Mouse (Mus musculus) ES-CJ7 (cell line): ENCODE measurements around the gene Cmss1.
A peak's percentile ranks its signal among the peaks of the same experiment; 100 is the strongest.

Experiments used
- DNase-seq: peaks from one replicate; pipeline ENCODE4 v3.0.0; 2011; ENCODE audit warnings: low read depth, low spot score

Gene Cmss1

DNA sequence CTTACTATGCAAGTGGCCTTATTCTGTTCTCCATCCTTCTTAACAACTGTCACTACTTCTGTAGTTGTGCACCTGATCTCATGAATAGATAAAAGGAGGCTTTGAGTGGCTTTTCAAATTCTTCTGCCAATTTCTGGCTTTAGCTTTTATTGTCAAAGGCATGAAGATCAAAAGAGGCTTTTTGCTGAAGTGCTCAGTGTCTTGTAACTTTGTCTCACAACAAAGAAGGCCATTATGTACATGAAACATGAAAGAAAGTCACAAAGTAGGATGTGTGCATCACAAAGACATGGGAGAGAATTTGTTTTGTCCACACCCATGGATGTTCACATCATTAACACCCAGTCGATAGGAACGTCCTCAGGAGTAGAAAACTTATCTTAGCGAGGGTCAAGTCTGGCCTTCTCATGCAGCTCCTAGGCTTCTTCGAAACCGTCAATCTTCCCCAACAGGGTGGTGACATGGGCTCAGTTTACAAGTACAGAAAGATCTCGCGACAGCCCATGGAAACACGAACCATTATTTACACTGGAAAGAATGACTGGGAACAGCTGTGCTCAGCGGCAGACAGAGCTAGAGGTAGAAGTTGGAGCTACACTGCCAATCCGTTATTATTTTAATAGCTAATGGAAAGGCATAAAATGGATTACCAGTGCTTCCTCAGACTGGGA, 133.1 kb downstream of the Cmss1 start:
- DNase-seq, result peak; percentile 68

DNA sequence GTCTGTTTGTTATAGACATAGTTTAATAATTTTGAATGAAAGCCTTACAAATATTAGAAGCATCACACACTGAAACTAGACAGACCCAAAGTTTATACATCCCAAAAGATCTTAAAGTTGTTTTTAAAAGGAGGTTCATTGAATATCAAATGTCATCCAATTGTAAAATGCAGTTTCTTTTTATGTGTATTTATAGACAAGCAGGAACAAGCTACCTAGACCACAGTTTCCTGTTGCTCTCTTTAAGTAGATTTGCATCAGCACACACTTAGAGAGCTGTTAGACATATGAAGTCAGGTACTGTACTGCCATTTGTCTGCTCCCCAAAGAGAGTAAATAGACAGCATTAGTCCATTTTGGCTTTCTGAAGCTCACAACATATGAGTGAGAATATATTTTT, 135.6 kb downstream of the Cmss1 start:
- no peak for DNase-seq

DNA sequence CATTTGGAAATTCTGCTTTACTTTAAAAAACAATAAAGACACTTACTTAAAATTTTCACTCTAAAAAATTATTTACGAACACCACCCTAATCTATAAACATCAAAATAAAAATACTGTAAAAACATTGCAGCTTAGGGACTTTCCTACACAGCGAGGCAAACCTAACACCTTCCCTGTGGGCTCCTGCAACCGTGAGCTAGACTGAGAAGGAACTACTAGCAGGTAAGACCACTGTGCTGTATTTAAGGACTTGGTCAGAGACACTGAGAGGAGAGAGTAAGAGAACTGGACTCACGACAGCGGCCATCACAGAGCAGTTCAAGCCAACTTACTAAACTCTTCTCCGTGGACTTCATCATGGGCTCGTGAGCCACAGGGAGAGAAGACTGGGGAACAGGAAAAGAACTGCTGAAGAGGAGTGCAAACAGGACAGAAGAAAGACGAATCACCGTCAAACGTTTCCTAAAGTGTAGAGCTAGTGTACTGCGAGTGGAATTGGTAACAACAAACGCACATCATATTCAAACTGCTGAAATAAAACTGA, 136.3 kb downstream of the Cmss1 start:
- no peak for DNase-seq

DNA sequence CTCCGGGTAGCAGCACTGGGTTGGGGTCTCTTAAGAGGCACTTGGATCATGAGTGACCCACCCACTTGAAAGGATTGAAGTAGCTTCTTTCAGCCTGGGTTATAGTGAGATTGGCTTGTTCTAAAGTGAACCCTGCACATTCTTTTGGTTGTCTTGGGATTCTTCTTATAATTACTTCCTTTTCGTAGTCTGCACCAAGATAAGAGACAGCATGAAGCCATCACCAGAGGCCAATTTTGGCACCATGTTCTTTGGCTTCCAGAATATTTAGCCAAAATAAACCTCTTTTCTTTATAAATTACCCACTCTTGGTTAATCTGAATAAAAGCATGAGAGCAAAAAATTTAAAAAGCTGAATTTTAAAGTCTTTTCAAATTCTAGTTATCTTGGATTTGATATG, 136.8 kb downstream of the Cmss1 start:
- DNase-seq, result no peak

DNA sequence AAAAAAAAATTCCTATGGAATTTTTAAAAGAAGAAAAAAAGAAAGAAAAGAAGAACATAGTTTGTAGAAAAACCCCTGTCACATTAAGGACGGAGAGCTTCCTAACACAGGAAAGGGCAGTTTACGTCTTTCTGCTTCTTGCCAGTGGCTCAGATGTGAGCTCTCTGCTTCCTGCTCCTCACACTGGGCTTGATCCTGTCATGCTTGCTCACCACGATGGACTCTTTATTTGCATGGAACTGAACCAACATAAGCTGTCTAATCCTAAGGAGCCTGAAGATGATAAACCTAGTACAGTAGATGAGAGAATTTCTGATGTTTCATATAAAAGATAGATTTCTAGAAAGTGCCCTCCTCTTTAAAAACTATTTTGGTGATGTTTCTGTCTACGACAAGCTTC, 137.4 kb downstream of the Cmss1 start:
- no peak for DNase-seq

DNA sequence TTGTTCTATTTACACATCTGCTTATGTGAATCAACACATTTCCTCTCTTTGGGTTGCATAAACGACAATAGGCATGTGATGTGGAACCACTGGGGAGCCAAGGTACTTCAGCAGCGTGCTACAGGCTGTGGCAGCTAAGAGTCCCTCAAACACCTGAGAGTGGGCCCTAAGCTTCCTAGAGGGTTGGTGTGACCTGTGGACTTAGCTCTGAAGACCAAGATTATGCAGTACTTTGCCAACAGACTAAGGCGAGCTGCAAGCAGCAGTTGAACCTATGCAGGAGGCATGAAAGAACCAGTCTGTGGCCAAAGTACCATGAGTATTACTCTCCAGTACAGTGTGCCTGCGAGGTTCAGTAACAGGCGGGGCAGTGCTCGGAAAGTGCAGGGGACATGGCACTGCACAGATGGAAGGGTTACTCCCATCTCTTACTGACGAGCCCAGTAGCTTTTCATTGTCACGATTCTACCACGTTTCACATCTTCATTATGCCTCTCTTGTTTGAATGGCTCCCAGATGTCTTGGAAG, 141.2 kb downstream of the Cmss1 start:
- DNase-seq, result no peak

DNA sequence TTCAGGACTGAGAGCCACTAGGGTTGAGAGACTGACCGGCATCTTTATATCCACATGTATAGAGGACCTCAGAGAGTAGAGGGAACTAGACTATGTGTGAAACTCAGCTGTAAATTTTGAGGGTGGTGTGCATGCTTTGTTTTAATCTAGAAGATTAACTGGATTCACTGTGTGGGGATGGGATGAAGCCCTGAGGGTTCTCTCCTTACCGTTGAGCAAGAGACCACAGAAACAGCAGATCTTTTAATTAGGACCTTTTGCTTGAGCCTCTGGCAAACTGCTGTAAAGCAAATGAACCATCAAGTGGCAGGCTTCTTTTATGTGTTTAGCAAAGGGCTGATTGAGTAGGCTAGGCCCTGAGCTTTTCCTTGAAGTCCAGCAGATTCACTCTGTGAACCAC, 150.7 kb downstream of the Cmss1 start:
- DNase-seq, result no peak

DNA sequence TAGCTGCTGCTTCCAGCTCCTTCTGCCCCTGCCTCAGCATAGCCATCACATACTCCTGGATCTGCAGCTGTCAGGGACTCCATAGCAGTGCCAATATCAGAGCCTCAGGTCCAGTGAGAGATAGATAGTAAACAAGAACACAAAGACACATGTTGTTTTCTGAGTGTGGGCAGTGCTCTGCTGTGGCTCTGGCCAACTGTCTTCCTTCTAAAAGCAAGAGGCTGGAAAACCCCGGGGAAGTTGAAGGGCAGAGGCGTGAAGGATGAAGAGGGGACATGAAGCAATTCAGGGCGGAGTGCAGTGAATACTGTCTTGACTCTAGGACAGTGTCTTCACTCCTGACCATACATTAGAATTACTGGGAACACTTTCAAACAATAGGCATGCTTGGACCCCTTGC, 151.1 kb downstream of the Cmss1 start:
- DNase-seq, result no peak

DNA sequence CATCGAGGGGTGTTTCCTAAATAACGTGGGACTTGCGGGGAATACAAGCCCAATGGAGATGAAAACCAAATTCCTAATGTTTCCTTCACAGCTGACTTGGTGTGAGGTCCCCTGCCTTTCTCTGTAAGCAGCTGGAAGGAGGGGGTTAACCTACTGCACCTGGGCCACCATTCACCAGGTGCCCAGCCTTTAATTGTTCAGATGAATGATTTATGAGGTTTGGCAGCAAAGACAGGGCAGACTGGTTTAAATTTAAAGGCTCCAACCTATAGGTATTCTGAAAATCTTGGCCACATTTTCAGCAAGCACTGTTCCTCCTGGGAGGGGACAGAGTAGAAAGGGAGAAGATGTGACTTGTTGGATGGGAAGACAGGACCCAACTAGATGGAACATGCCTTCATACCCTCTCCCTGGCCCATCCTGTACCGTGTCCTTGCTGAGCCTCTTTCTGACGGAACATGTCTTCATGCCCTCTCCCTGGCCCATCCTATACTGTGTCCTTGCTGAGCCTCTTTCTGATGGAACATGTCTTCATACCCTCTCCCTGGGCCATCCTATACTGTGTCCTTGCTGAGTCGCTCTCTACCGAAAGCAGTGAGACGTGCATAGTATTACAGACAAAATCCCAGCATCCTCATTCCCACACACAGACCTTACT, 152.4 kb downstream of the Cmss1 start:
- DNase-seq, result no peak

DNA sequence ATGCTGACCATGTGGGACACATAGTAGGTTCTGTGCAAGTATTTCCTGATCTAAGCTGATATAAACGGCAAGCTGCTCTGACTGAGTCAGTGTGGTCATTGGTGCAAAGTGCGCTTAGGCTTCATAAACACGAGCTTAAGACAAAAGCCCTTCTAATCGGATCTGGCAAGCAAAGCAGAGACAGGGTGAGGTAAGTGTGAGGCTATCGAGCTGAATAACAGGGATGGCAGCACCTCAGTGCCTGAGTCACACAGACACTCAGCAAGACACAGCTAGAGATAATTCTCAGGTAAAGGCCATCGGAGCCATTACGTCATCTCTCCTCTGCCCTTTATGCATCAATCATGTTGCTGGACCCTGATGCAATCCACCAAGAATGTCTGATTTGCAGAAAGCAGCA, 153.7 kb downstream of the Cmss1 start:
- no peak for DNase-seq

DNA sequence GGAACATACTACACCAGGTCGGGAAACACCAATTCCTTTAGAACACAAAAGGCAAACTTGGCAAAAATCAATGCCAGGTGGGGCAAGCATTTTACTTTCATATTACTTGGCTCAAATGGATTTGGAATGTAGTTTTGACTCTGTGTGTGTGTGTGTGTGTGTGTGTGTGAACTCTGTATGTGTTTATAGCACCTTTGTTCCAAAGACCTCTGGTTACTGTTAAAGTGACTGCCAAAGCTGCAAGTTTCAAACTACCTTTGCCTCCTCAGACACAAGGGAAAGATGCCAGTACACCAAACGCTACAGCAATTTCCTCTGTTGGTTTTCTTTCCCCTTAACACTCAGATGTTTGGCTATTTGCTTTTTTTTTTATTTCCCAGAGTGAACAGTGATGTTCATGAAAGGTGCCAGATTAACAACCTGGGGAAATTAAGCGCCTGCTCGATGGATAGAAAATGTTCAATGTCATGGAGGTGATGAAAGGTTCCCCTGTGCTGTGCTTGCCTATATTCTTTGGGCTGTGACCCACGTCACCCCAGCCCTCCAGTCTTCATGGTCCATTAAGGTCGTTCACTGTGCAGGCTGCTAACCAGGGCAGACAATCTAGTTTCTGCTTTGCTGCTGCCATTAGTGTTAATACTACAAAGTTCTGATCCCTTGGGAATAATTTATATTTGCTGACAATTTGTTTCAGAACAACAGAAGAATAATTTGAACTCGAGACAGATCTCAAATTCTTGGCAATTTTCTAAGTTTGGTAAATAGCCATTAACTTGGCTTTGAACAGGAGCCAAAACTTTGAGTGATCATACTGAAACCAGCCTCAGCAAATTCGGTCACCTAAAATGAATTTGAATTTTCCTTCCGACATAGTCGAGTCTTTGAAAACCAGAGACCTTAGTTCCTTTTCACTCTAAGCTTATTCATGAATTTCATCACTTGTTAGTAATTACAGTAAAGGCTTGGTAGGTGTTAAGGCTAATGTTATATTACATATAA, 161.3 kb downstream of the Cmss1 start:
- DNase-seq, result no peak

DNA sequence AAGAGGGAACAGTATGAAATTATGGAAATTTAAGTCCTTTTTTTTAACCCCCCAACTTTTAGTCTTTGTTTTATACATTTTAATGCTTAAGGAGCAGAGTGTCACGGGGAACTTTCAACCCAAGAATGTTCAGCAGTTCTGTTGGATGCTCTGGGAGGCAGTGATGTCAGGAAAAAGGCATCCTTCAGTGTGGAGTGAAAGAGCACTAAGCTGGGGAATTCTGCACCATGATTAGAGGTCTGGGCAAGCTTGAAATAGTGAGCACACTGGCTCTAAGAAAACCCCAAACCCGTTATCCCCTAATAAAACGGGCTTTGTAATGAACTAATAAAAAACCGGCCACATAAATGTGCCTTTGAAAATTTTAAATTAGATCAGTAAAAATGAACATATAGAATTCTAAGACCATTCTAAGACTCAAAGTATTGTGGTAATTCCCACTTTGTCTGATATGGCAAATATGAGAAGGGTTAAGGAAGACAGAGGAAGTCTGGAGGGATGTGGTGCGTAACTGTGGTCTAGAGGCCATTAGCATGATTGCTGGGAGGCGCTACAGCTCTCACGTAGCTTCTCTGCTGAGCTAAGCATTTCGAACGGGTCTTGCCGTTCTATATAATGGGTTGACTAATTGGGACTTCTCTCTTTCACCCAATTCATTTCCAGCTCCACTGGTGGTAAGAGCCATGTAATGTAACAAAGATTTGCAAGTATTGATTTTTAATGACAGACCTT, 165.8 kb downstream of the Cmss1 start:
- DNase-seq, result no peak

DNA sequence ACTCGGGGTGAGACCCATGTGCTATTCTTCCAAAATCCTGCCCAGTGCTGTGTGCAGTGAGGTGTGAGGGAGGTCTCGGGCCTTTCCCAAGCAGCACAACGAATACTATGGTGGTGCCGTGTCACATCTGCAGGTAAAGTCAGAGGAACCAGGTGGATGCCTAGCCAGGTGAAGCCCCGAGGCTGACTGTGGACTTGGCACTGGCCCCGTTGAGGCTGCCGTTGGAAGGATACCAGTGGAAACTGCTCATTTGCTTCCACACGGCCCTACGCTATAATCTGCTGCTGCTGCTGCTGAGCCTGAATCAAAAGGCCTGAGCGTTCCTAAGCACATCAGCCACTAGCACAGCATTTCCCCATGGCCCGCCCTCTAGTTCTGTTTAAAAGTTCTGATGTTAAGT, 167.5 kb downstream of the Cmss1 start:
- DNase-seq, result no peak

DNA sequence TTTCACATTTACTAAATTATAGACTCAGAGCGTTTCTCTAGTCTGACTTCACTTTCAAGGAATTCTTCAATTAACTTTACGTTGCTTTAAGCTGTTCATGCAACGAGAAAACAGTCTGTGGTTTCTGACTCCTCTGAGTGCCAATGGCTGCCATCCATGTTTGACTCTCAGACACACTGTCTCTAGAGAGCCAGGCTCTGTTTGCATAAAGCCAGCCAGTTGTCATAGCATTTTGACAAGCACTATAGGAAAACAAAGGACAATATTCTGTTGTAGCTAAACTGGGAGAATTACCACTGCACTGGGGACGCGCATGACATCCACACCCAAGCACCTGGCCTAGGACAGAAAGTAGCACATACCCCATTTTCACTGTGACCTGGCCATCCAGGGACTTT, 168.4 kb downstream of the Cmss1 start:
- DNase-seq, result no peak

DNA sequence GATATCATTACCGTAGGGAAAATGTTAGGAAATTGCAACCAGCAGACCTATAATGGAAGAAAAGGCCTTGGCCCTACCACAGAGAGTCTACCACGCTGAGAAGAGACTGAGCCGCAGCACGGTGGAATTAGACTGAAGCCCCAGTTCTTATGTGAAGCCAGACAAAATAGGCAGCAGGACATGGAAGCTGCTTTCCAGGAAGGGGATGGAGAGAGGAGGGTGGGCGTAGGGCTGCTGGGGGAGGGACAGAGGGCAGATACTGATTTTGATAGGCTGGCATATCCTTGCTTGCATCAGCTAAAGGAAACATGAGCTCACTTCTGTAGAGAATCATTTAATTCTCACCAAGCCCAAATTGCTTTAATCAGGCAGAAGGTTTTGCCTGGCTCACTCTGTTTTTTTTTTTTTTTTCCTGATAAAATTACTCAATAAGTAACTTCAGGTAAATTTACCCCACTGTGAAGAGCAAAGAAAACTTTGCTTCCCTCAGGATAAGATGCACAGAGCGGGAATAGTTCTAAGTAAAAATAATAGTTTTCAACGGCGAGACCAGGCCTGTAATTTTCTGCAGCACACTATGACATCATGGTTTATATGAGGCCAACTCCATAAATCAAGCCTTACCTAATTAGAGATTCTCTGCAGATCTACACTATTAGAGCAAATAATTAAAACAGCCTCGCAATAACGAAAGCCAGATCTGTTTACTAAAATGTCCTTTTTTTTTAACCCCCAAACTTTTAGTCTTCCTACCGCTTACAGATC, 169.0 kb downstream of the Cmss1 start:
- DNase-seq, result no peak

DNA sequence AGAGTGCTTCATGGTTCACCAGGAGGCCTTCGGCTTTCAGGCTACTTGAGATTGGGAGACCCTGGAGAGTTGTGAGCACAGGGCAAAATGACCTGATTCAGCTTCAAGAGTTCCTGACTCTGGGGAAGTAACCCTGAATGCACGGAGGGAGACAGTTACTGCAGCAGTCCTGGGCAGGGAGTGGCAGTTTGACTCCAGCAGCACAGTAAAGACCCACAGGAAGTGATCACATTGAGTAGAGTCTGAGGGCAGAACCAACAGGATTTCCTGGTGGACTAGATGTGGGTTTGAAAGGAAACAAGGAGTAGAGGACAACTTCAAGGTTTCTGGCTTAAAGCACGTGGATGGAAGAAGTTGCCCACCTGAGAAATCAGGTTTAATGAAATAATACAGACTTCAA, 172.0 kb downstream of the Cmss1 start:
- peak; percentile 12 for DNase-seq

DNA sequence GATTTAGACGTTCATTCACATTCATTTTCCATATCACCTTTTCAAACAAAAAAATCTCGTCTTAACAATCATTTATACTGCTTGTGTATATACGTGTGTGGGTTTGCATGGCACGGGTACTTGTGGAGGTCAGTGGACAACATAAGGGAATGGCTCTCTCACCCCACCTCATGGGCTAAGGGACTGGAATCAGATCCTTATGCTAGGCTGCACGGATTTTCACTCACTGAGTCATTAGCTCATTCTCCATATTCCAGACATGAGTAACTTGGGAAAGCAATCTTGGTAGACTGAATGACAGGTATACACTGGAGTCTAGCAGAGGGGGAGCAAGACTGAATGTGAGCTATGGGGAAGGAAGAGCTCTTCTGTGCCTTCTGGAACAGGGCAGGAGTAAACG, 173.0 kb downstream of the Cmss1 start:
- DNase-seq, result no peak

DNA sequence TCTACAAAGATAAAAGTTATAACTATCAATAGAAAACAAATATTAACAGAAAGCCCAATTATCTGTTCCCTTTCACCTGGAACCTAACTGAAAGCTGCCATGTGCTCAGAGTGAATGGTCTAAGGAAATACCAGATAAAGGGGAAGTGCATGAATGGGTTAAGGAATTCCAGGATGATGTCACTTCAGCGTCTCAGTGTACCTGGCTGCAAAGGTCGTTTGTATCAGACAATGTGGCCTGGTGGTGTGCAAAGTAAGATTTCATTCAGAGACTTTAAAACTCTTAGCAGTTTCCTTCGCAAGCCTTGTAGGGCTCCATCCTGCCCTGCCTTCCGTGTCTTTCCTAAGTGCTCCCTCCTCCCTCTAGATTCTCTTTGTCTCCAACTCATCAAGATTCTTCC, 173.5 kb downstream of the Cmss1 start:
- no peak for DNase-seq

DNA sequence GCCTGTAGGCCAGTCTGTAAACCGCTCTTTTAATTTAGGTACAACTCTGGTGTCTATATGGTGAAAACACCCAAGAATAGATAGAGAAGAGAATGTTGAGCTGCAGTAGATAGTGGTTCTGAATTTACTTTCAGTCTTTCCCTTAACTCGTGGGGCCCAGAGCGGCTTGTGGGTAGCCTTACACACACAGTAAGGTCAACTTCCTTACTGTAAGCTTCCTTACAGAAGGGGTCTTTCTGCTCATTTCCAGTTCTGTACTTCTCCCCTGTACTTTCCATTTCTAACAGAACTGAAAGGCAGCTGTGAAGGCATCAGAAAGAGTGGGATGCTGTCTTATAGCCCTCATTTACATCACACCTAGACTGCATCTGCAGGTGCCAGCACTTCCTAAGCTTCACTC, 175.4 kb downstream of the Cmss1 start:
- DNase-seq, result no peak

DNA sequence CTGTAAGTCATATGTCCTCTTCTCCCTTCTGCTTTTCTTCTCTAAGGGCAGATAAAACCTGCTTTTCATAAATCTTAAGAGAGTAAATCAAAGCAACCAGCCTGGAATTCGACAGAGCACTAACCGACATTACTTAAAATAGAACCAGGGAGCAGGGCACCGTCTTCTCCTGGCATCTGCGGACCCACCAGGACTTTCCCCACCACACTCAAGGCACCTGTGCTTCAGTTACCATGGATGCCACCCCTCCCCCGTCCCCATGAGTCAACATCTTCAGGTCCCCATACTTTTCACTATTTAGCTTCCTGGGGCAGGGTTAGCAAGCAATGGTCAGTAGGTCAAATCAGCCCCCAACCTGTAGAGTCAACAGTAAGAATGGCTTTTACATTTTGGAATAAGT, 177.7 kb downstream of the Cmss1 start:
- no peak for DNase-seq
